Mouse (Mus musculus) urinary bladder, postnatal 14 days (tissue): ENCODE measurements around the gene Alk.

Experiments
- DNase-seq: peaks from one replicate; pipeline ENCODE4 v3.0.0; 2021; ENCODE audit warnings: low spot score

Gene Alk

GRCm38 (mm10) chr17:72604610-72604980, at the start of gene Alk:
Gene Alk (minus strand): TSS chr17:72604627.
- DNase-seq: peak; percentile 89

- DNase-seq: no peak
Observed at GRCm38 (mm10) chr17:72652801-72653200, 48.4 kb upstream of the Alk start.

- peak; percentile 32 for DNase-seq
Observed at GRCm38 (mm10) chr17:72648607-72649217, 44.3 kb upstream of the Alk start.

- peak; percentile 80 for DNase-seq
Observed at GRCm38 (mm10) chr17:72646167-72646566, 41.7 kb upstream of the Alk start.

- DNase-seq: no peak
Observed at GRCm38 (mm10) chr17:72640095-72640494, 35.7 kb upstream of the Alk start.

GRCm38 (mm10) chr17:72639400-72639799, 35.0 kb upstream of the Alk start:
- DNase-seq: no peak

GRCm38 (mm10) chr17:72606251-72606650, 1.8 kb upstream of the Alk start:
- DNase-seq: peak; percentile 87

GRCm38 (mm10) chr17:72603886-72604609, 379 bp downstream of the Alk start:
- DNase-seq: no peak

GRCm38 (mm10) chr17:72603118-72603885, 1.1 kb downstream of the Alk start:
- peak; percentile 88 for DNase-seq

GRCm38 (mm10) chr17:72600806-72601205, 3.6 kb downstream of the Alk start:
- no peak for DNase-seq

- DNase-seq: no peak
Observed at GRCm38 (mm10) chr17:72587671-72588070, 16.8 kb downstream of the Alk start.

GRCm38 (mm10) chr17:72580142-72580541, 24.3 kb downstream of the Alk start:
- no peak for DNase-seq

GRCm38 (mm10) chr17:72579321-72579720, 25.1 kb downstream of the Alk start:
- no peak for DNase-seq

- no peak for DNase-seq
Observed at GRCm38 (mm10) chr17:72571379-72571778, 33.0 kb downstream of the Alk start.

GRCm38 (mm10) chr17:72569491-72569890, 34.9 kb downstream of the Alk start:
- no peak for DNase-seq

- no peak for DNase-seq
Observed at GRCm38 (mm10) chr17:72563423-72563822, 41.0 kb downstream of the Alk start.

- DNase-seq: no peak
Observed at GRCm38 (mm10) chr17:72561471-72561870, 43.0 kb downstream of the Alk start.

GRCm38 (mm10) chr17:72560771-72561170, 43.7 kb downstream of the Alk start:
- DNase-seq: no peak

GRCm38 (mm10) chr17:72557029-72557735, 47.2 kb downstream of the Alk start:
- no peak for DNase-seq

- no peak for DNase-seq
Observed at GRCm38 (mm10) chr17:72546274-72546673, 58.2 kb downstream of the Alk start.

GRCm38 (mm10) chr17:72535304-72535703, 69.1 kb downstream of the Alk start:
- no peak for DNase-seq

- DNase-seq: no peak
Observed at GRCm38 (mm10) chr17:72532266-72532665, 72.2 kb downstream of the Alk start.
